Mouse (Mus musculus): ENCODE data around the gene B3galt4.
"Not testable (repeated sequence)": the region's sequence is repeated elsewhere in the genome, so short reads cannot be mapped to it uniquely, and the experiment has no call there.

DNA sequence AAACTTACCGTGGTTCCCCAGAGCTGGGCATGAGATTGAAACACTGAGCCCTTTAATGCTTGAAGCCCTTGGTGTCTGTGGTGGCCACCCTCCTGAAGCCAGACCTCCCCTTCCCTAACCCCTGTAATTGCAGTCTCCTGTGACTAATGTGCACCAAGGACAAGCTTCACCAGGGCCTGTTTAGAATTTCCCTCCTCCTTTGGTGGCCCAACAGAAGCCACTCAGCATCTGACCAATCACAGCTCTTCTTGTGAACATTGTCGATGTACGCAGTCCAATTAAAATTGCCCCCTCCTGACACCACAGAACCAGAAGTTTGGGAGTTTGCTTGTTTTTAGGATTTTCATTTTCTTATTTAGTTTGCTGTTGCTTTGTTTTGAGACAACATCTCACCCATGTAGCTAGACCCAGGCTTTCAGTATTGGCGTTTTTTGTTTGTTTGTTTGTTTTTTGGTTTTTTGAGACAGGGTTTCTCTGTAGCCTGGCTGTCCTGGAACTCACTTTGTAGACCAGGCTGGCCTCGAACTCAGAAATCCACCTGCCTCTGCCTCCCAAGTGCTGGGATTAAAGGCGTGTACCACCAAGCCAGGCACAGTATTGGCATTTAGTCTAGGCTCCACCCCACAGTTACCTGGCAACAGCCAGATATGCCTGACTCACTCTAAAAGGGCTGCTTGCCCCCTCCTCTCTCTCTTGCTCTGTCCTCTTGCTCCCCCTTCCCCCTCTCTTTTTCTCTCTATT lies 47.2 kb downstream of the B3galt4 start:
- TF ChIP-seq CTCF (IDR thresholded peaks at IDR 0.05; ENCODE audit: low read depth, low read length); GATA1 (IDR thresholded peaks at IDR 0.05; ENCODE audit: borderline replicate concordance, low read length); TAL1 (conservative IDR thresholded peaks at IDR 0.05; ENCODE audit: low read depth, low read length): not testable (repeated sequence)

All from G1E (cell line).